Mouse (Mus musculus): ENCODE measurements at regions not wholly inside any gene's neighbourhood (a gene's known extent, or its start where the extent isn't known, plus 50 kb on each side); places are given as distances from the start of the nearest gene placed in this dataset.

- Histone ChIP-seq H3K27ac (ENCODE audit: control insufficient read depth, low read depth, low read length) (no peak overlapping the region), H3K36me3 (ENCODE audit: control insufficient read depth in 1 of 2, insufficient read depth in 2 of 2, low read length in 2 of 2) (no peaks in the 10 kb centered on the region), H3K9ac (ENCODE audit: control insufficient read depth, low read depth, low read length, poor library complexity, severe bottlenecking) (no peak overlapping the region), H3K4me3 (ENCODE audit: control insufficient read depth in 1 of 2, insufficient read depth in 1 of 2, low read depth in 2 of 2, low read length in 2 of 2) (no peak overlapping the region), H3K9me3 (replicated peaks; ENCODE audit: insufficient read depth, low read length) (no peaks in the 10 kb centered on the region), H3K27me3 (ENCODE audit: control insufficient read depth in 1 of 2, insufficient read depth in 2 of 2, low read length in 2 of 2) (no peaks in the 10 kb centered on the region), H3K79me2 (ENCODE audit: control insufficient read depth, insufficient read depth, low read length, poor library complexity) (no peaks in the 10 kb centered on the region), H3K4me1 (ENCODE audit: control insufficient read depth in 1 of 2, insufficient read depth in 2 of 2, low read length in 2 of 2) (no peaks in the 10 kb centered on the region)
- TF ChIP-seq HCFC1 (IDR thresholded peaks at IDR 0.05; ENCODE audit: low read depth, low read length) (no peak), ZC3H11A (IDR thresholded peaks at IDR 0.05; ENCODE audit: low read depth, low read length) (no peak), TBP (IDR thresholded peaks at IDR 0.05; ENCODE audit: low read depth, low read length) (no peak), POLR2AphosphoS2 (IDR thresholded peaks at IDR 0.05; ENCODE audit: low read length) (no peak), SIN3A (IDR thresholded peaks at IDR 0.05; ENCODE audit: low read length) (no peak), NELFE (IDR thresholded peaks at IDR 0.05; ENCODE audit: low read depth, low read length) (no peak), EP300 (IDR thresholded peaks at IDR 0.05; ENCODE audit: low read depth in 1 of 2, low read length in 2 of 2) (no peak), UBTF (IDR thresholded peaks at IDR 0.05; ENCODE audit: borderline replicate concordance, insufficient read depth, low read depth, low read length) (no peak), GABPA (IDR thresholded peaks at IDR 0.05; ENCODE audit: low read depth, low read length) (no peak), ELF1 (IDR thresholded peaks at IDR 0.05; ENCODE audit: low read depth, low read length) (no peak), BHLHE40 (IDR thresholded peaks at IDR 0.05; ENCODE audit: borderline replicate concordance, low read depth, low read length) (no peak), RCOR1 (IDR thresholded peaks at IDR 0.05; ENCODE audit: low read depth, low read length) (no peak), MXI1 (IDR thresholded peaks at IDR 0.05; ENCODE audit: low read depth, low read length) (no peak), CHD1 (IDR thresholded peaks at IDR 0.05; ENCODE audit: low read depth, low read length) (no peak), ZKSCAN1 (IDR thresholded peaks at IDR 0.05; ENCODE audit: low read depth, low read length) (no peak), KAT2A (conservative IDR thresholded peaks at IDR 0.05; ENCODE audit: low read depth, low read length) (no peak), CHD2 (IDR thresholded peaks at IDR 0.05; ENCODE audit: low read length) (no peak), MAFK (IDR thresholded peaks at IDR 0.05; ENCODE audit: borderline replicate concordance, low read depth, low read length) (no peak), NRF1 (IDR thresholded peaks at IDR 0.05; ENCODE audit: insufficient read depth, low read depth, low read length, poor library complexity, severe bottlenecking) (no peak), TCF12 (IDR thresholded peaks at IDR 0.05; ENCODE audit: low read depth, low read length) (no peak)
- no peak for DNase-seq (ENCODE audit: low read depth, low spot score)
These were observed 491.7 kb upstream of the Pkn2 start for GRCm38 (mm10) chr3:143373501-143373900.

- Histone ChIP-seq H3K27me3 (ENCODE audit: control insufficient read depth in 1 of 2, insufficient read depth in 2 of 2, low read length in 2 of 2) (no peaks in the 10 kb centered on the region), H3K9ac (ENCODE audit: control insufficient read depth, low read depth, low read length, poor library complexity, severe bottlenecking) (no peak overlapping the region), H3K9me3 (replicated peaks; ENCODE audit: insufficient read depth, low read length) (no peaks in the 10 kb centered on the region), H3K79me2 (ENCODE audit: control insufficient read depth, insufficient read depth, low read length, poor library complexity) (no peaks in the 10 kb centered on the region), H3K4me3 (ENCODE audit: control insufficient read depth in 1 of 2, insufficient read depth in 1 of 2, low read depth in 2 of 2, low read length in 2 of 2) (no peak overlapping the region), H3K4me1 (ENCODE audit: control insufficient read depth in 1 of 2, insufficient read depth in 2 of 2, low read length in 2 of 2) (no peaks in the 10 kb centered on the region), H3K36me3 (ENCODE audit: control insufficient read depth in 1 of 2, insufficient read depth in 2 of 2, low read length in 2 of 2) (no peaks in the 10 kb centered on the region), H3K27ac (ENCODE audit: control insufficient read depth, low read depth, low read length) (no peak overlapping the region)
- no peak for TF ChIP-seq MEF2A (IDR thresholded peaks at IDR 0.05; ENCODE audit: extremely low read depth, insufficient replicate concordance, low read depth, low read length, poor library complexity, severe bottlenecking)
- no peak for TF ChIP-seq E2F4 (IDR thresholded peaks at IDR 0.05; ENCODE audit: borderline replicate concordance, low read depth, low read length)
- TF ChIP-seq POLR2AphosphoS5 (IDR thresholded peaks at IDR 0.05; ENCODE audit: borderline replicate concordance, low read depth, low read length), result no peak
- no peak for TF ChIP-seq ZNF384 (IDR thresholded peaks at IDR 0.05; ENCODE audit: low read depth, low read length)
- no peak for TF ChIP-seq CHD2 (IDR thresholded peaks at IDR 0.05; ENCODE audit: low read length)
- no peak for TF ChIP-seq MAFK (IDR thresholded peaks at IDR 0.05; ENCODE audit: borderline replicate concordance, low read depth, low read length)
- no peak for TF ChIP-seq CTCF (IDR thresholded peaks at IDR 0.05 in 2 of 3, conservative IDR thresholded peaks at IDR 0.05 in 1 of 3; ENCODE audit: control insufficient read depth in 1 of 3, insufficient read depth in 1 of 3, low read depth in 2 of 3, low read length in 3 of 3, poor library complexity in 1 of 3, severe bottlenecking in 1 of 3)
- TF ChIP-seq GABPA (IDR thresholded peaks at IDR 0.05; ENCODE audit: low read depth, low read length), result no peak
- no peak for TF ChIP-seq GATA1 (IDR thresholded peaks at IDR 0.05; ENCODE audit: low read depth, low read length)
- TF ChIP-seq MYB (IDR thresholded peaks at IDR 0.05; ENCODE audit: low read depth, low read length), result no peak
- no peak for TF ChIP-seq MXI1 (IDR thresholded peaks at IDR 0.05; ENCODE audit: low read depth, low read length)
- TF ChIP-seq EP300 (IDR thresholded peaks at IDR 0.05; ENCODE audit: low read depth in 1 of 2, low read length in 2 of 2), result no peak
- no peak for DNase-seq (ENCODE audit: low read depth, low spot score)
These were observed 487.2 kb upstream of the Pkn2 start for GRCm38 (mm10) chr3:143369002-143369401.
